Mouse (Mus musculus) kidney, adult 8-10 months (tissue): ENCODE results near the gene Mtcl1.
A peak's percentile ranks its signal among the peaks of the same experiment; 100 is the strongest.

ENCODE experiments used
- DNase-seq, 2 experiments: peaks; one replicate each; pipeline ENCODE4 v3.0.0; 2022

Gene Mtcl1

DNA sequence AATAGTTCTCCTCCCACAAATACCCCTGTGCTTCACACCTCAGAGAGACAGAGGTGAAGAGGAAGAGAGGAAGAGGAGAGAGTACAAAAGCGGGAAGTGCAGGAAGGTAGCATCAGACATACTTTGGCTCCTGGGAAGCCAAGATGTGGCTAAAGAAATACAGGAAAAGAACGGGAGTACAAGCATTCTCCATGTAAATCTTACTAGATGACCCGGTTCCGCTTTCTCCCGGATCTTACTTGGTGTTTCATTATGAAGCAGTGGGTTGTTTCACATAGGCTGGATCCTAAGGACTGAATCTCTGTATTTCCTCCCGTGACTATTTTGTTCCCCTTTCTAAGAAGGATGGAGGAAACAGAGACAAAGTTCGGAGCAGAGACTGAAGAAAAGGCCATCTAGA lies 43.9 kb downstream of the Mtcl1 start:
- DNase-seq = no peak

DNA sequence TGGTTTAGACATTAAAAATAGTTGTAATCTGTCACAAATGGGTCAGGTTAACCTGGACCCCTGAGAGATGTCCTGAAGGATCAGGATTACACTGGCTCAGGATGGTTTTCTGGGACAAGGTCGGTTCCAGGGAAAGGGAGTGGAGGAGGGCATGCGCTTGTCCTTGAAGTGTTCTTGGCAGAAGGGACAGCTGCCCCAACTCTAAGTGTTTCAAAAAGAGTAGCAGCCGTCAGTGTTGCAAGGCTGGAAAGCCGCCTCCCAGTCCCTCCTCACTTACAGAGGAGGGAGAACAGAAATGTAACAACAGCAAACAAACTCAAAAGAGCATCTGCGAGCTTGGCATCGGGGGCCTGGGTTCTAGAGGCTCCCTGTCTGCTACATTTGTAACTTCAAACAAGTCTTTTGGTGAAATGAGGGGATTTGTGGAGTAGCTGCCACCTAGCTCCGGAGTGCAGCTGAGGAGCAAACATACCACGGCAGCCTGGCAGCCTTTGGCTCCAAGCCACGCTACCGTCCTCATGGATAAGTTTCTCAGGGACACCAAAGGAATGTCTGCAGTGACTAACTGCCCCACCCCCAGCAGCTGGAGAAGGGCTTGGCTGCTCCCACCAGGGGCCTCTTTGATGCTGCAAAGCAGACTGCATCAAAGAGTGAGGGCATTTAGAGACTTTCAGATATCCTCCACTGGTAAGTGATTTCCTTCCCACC lies 44.5 kb downstream of the Mtcl1 start:
- DNase-seq = peak in 1 of 2 experiments; percentile 9

DNA sequence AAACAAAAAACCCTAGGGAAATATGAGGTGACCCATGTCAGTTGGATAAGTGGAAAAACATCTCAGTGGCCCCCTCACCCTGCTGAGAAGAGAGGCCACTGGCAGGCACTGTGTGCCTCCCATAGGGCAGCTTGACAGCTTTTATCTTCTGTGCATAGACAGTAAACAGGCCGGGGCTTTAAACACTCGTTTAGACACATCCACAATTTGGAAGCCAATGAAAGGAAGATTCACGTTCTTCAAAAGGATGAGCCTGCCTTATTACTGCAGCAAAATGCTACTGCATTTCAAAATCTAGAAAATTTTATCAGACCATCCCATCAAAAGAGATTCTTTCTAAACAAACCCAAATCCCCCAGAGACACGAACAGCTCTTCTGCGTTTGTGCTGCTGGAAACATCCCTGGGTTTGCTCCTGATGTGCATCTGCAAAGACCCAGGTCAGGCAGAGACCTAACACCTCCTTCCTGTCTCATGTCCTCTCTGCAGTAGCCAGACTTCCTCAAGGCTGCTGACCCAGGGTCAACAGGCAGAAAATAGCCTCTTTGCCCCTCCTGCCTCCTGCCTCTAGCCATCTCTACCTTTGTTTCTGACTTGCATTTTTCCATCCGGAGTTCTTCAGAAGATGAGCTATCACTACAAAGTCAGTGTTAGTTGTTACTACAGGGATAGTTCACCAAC lies 46.6 kb downstream of the Mtcl1 start:
- no peak for DNase-seq

DNA sequence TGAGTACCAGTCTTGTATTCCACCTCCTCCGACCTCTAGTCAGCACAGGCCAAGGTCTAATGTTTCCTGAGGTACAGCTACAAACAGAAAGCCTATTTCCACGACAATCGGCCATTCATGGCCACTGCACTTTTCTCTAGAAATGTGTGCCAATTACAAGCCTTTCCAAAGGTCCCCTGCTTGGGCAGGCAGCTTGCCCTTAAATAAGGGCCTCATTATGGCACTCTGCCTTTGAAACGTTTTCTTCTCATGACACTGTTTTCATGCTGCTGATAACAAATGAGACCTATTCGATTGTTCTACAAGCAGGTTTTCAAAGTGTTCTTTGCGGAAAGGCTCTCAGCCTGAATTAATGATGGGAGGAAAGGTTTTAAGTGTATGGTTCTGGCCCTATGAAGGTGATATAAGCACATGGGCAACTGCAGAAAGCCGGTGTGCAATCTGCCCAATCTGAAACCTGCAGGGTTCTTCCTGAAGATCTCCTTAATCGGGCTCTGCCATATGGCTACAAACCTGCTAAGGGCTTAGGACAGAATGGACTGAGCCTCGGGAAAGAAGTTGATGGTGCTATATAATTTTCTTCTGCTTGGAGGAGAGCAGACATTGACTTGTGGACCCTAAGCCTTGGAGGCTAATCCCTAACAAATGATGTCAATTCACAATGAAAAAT lies 47.8 kb downstream of the Mtcl1 start:
- no peak for DNase-seq

DNA sequence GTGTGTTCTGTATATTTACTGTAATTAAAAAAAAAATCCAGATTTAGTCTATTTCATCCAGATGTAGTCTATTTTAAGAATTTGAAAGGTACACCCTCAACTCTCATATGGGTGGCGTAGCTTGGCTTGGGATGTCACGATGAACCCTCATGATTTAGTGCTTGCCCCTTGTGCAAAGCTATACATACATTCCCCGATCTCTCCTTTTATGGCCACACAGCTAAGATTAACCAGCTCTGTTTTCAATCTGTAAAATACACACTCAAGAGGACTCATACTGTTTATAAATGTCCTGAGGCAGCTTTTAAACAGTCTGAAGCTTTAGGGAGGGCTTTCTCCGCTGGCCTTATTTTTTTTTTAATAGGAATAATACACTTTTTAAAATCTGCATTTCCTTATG lies 49.8 kb downstream of the Mtcl1 start:
- no peak for DNase-seq

DNA sequence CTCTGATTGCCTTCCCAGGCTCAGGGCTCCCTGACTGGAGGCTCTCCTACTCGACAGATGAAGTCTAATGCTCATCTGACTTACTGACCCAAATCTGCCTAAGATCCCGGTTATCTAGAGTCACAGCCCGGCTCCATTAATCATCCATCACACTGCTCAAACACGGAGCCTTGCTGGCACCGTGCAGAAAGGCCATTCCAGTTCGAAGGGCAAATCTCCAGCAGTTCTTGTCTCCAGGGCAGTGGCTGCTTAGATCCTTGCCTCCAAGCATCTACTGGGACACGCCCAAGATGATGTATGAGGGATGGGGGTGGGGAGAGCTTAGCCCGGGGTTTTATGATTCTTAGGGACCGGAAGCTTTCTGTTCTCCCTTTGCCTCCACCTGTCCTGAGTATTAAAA lies 55.0 kb downstream of the Mtcl1 start:
- no peak for DNase-seq

DNA sequence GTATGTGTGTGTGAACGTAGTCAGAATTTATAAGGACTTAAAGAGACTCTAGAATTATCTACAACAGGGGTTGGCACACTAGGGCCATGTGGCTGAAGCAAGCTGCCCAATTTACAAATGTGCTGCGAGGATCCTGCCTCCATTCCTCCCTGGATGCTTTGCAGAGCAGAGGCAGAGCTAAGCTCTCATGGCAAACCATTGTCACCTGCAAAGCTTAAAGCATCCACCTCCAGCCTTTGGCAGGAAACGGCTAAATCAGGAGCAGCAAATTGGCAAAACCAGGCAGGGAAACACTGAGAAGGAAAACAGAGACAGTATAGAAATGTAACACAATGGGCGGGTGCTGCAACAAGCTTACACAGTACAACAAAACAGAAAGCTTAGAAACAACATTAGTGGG lies 61.2 kb downstream of the Mtcl1 start:
- no peak for DNase-seq

DNA sequence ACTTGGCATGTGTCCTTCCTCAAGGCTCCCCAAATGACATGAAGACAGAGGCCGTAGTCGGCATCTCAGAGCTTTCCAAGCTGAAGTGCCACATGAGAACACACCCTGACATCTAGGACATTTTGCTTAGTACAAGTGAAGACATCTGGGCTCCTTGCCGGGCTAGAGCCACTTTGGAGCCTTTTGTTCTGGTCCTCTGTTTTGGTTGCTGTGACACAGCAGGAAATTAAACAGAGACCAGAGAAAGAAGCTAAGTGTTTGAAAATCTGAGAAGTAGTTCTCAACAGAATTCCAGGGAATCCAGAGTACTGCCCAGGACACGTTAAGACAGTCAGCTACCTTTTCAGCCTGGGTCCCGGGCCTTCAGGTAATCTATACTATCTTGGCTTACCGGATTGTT lies 68.2 kb downstream of the Mtcl1 start:
- no peak for DNase-seq

DNA sequence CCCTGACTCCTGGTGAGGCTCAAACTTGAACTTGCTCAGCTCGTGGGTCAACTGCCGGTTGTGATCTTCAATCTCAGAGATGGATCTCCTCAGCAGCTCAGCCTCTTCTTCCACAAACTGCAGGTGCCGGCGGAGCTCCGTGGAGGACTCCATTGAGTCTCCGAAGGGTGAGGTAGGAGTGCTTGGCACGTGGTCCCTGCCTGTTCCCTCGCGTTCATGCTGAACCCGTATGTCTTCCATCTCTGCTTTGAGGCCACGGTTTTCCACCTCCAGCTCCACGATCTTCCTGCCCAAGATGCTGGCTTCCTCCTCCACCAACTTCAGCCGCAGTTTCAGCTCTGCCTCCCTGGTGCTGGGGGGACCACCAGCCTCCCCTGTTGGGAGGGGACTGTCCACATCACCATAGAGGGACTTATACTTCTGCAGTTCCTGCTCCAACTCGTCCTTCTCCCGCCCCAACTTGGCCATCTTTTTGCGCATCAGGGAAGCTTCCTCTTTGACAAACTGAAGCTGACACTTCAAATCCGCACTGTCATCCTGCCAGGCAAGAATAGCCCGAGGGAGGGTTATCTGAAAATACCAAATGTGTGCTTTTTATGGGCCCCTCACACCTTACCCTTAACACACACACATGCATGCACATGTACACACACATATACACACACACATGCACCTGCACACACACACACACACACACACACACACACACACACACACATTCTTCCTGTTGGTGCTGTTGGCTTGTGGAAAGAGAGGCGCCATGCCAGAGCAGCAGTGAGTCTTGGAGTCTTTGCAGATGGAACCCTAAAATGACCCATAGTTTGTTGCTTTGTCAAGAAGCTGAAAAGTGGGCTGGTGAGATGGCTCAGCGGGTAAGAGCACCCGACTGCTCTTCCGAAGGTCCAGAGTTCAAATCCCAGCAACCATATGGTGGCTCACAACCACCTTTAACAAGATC lies 69.4 kb downstream of the Mtcl1 start:
- DNase-seq = no peak

DNA sequence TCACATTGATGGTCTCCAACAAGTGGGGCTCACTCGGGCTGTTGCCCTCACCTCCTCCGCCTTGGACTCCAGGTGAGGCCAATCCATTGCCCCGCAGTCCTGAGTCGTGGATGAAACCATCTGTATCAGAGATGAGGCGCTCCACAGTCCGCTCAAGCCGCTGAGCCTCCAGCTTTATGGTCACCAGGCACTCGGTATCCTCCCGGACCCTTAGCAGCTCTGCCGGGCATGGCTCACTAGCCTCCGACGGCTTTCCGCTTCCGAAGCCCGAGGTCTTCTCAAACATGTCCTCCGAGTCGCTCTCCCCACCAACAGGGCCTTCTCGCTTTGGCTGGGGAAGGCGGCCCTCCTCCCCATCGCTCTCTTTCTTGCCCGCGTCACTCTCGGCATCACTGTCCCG lies 70.2 kb downstream of the Mtcl1 start:
- DNase-seq = no peak

DNA sequence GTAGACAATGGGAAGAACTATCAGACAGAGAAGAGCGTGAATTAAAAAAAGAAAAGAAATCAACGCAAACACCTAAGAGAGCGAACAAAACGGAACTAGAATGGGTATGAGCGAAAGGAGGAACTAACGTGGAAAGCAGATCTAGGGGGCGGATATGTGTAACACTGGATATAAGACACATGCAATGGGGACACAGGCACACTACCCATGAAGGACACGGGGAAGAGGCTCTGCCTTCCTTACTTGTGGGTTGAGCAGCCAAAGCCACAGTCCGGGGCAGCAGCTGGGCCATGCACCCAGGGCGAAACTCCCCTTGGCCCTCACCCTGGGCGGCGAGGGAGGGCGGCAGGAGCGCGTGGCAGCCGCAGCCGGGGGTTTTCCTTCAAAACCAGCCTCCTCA lies 71.4 kb downstream of the Mtcl1 start:
- DNase-seq = no peak

DNA sequence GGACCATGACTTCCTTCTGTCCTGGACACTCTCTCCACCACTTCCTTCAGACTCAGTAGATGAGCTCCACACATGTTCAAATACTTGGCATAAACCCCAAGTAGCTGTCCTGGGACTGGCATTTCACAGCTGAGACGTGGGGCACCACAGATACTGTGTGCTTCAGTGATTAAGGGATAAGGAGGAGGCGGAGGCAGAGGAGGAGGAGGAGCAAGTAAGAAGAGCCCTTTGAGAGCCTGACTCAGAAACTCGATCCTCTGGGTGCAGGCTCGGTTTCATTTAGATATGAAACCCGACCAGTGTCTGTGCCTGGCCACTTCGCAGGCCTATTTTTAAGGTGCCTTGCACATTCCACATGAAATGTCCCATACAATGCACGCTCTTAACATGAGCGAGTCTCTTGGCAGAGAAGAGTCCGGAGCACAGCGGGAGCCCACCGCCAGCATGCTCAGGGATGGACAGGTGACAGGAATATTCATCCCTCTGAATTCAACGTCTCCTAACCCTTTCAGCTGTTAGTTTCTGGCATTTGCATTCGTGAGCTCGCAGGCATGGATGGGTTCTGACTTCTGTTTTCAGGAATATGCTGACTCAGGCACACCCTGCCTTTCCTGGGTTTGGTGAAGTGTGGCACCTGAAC lies 74.8 kb downstream of the Mtcl1 start:
- DNase-seq = no peak

DNA sequence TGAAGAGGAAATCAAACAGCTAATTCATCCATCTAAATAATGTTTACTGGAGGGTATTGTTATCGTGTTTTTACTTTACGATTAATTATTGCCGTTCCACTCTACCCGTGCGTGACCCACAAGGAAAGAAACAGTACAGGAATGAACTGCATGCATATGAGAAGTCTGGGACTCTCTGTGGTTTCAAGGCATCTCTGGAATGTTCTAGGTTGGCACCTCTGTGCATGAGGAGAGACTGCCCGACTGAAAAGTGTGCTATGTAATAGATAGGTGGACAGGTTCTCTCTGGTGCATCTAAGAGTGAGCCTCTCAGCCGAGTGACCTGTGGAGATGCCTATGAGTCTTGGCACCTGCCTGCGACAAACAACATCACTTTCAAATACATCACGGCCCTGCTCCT lies 78.7 kb downstream of the Mtcl1 start:
- no peak for DNase-seq

DNA sequence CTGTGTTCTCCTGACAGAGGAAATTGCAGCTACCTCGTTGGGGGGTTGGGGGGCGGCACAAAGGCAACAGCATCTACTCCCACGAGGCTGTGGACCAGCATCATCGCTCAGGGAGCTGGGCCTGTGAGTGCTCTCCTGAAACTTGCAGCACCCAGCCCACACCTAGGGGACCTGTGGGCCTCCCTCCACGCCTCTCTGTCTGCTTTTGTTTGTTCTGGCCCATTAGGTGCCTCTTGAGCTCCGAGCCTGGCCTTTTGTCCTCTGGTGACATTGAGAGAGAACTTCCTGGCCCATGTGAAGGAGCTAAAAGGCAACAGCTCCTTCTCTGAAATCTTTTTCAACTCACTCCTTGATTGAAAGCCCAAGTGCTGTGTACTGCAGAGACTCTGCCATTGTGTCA lies 79.8 kb downstream of the Mtcl1 start:
- no peak for DNase-seq

DNA sequence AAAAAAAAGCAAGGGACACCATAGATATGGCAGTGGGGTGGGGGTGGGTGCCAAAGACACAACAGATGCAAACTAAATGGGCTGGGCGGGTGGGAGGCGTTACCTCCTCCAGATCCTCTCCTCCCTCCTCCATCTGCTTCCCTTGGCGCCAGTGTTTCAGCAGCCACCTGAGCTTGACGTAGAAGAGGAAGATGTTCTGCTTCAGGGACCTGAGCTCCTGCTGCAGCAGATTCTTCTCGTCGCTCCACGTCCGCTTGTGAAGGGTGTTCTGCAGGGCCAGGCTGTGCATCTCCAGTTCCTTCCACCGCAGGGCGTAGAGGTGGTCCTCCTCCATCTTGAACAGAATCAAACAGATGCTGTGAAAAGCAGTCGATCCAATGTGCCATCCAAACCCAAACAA lies 81.4 kb downstream of the Mtcl1 start:
- no peak for DNase-seq

DNA sequence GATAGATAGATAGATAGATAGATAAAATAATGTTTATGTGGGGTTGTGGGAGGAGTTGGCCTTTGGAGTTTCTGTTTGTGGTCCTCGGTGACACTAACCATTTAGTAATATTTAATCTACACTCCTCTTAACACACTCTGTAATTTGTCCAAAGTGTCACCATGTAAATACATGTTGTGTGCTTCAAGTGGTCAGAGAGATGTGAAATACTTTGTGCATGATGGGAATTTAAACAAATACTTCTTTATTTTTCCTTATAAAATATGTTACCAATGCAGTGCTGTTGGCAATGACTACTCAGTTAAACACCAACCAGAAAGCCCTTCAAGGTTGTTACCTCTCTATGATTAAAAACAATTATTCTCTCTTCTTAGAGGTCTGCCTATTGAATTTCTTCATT lies 83.9 kb downstream of the Mtcl1 start:
- DNase-seq = no peak

DNA sequence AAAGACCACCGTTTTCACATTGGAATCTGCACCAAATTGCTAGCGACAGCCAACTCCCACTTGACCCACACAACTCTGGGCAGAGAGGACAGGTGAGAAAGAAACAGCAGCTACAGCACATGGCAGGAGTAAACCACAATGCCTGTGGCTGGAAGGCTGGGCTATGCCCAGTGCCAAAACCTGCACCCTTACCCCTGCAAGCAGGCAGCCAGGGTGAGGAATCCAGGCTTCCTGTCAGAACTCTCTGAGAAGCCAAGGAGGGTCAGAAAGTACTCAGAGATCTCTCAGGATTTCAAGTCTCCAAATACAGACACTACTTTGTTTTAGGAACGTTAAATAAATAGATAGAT lies 84.3 kb downstream of the Mtcl1 start:
- DNase-seq = no peak

DNA sequence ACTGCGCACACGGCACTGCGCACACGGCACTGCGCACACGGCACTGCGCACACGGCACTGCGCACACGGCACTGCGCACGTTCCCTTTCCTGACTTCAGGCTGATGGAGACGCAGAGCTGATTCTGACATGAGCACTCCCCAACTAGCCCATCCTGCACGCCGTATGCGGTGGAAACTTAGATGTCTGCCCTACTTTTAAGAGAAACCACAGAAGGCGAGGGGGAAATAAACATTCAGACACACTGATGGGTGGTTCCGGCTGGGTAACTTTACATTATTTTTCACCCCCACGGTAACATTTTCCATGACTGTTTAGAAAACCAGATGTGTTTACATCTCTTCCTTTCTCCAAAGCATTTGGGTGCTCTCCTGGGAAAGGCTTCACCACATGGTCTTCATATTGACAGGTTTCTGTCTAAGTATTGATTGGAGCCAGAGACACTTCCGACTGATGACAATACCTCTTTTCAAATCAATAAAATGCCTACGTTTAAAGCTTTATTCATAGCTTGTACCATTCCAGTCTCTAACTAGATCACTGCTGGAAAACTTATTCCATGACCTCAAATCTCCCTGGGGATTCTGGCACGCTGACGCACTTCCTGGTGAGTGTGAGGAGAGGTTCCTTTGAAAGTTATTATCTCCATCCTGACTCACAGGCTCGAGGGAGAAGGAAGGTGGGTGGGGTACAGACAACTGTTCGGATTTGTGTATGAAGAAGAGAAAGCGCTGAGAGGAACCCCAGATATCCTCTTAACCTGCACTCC lies 84.8 kb downstream of the Mtcl1 start:
- no peak for DNase-seq

DNA sequence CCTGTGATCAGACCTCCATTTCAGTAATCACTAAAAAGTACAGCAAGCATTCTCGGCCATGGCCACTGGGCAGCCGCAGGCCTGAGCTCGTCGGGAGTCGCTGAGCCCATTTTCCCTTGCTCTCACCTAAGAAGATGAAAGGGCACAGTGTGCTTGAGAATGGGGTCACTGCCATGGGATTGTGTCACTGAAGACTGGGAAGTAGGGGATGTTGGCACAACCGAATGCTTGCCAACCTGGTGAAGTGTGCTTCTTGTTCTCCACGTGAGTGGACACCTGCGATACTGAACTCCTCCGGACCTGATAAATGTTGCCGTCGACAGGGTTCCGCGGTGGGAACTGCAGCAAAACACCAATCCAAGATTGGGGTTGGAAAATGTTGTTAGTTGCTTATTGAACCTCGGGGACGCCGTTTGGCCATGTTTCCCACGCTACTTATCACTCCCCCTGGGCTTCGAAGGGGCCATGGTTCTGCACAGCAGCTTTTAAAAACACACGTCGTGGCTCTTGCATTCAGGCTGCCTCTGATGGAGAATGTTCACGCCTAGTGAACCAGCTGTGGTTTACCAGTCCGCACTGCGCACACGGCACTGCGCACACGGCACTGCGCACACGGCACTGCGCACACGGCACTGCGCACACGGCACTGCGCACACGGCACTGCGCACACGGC lies 85.6 kb downstream of the Mtcl1 start:
- no peak for DNase-seq

DNA sequence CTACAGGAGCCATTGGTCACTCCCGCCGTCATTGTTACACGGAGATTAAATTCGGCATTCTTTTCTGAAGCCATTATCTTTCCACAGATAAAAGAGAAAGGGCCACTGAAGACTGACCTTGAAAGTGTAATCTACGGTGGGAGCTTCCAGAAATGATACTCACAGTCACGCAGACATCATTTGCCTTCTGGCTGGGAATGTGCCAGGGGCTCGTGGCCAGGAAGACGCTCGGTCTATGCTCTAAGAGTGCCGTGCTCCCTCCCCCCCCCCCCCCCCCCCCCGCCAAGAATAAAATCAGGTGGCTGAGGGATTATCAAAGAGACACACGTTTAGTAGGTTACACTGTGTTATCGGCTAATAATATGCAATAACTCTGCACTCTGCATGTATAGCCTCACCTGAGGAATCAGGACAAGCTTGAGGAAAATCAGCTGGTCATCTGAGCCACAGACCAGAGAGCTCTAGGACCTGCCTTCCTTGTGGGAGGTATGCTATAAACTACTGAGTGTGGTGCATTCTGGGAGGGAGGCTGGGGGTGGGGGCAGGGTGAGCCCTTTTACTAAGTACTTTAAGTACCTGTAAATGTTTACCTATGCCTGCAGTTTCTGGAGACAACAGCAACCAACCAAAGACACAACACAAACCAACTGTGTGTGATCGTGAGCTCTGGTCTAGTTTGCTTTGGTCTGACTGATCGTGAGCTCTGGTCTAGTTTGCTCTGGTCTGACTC lies 87.1 kb downstream of the Mtcl1 start:
- peak; percentile 31 to 53 for DNase-seq
